Mouse (Mus musculus) thymus, adult 2 months (tissue): ENCODE measurements around the gene Cish. TPM values are rescaled to one million over a fixed set of nuclear protein-coding genes. Genes with fewer than 3 reads are reported as not detected.
A peak's percentile ranks its signal among the peaks of the same experiment; 100 is the strongest.
"Not testable (repeated sequence)": the region's sequence is repeated elsewhere in the genome, so short reads cannot be mapped to it uniquely, and the experiment has no call there.

Experiments
- DNase-seq: peaks from one replicate; pipeline ENCODE4 v3.0.0; 2021
- H3K27ac ChIP-seq: fragments of 200-500 bp; 2 replicates; pipeline ENCODE4 v1.5.1; 2012; ENCODE audit warnings: low read length, control low read depth; ENCODE audit not compliant: control insufficient read depth, insufficient read depth
- H3K27me3 ChIP-seq: fragments of 200-500 bp; 2 replicates; pipeline ENCODE4 v1.6.1; 2012; ENCODE audit warnings: mild to moderate bottlenecking, low read length, moderate library complexity, mixed read lengths; ENCODE audit not compliant: control insufficient read depth, insufficient read depth
- H3K36me3 ChIP-seq: fragments of 200-500 bp; 2 replicates; pipeline ENCODE4 v1.6.1; 2012; ENCODE audit warnings: mild to moderate bottlenecking, low read length, moderate library complexity; ENCODE audit not compliant: control insufficient read depth, insufficient read depth
- H3K4me1 ChIP-seq: fragments of 200-500 bp; replicated peaks from 2 replicates; pipeline ENCODE4 v1.6.1; 2012; ENCODE audit warnings: low read length; ENCODE audit not compliant: control insufficient read depth, insufficient read depth
- H3K4me3 ChIP-seq: fragments of 200-500 bp; 2 replicates; pipeline ENCODE4 v1.5.1; 2012; ENCODE audit warnings: mild to moderate bottlenecking, low read length, control low read depth, moderate library complexity; ENCODE audit not compliant: control insufficient read depth, insufficient read depth
- CTCF ChIP-seq: fragments of 200-500 bp; IDR thresholded peaks from 2 replicates; pipeline ENCODE4 v1.5.1; 2012; ENCODE audit warnings: mild to moderate bottlenecking, control low read depth, low read length, moderate library complexity, borderline replicate concordance; ENCODE audit not compliant: control insufficient read depth, poor library complexity, insufficient read depth; ENCODE audit errors: extremely low read depth
- POLR2A ChIP-seq: fragments of 200-500 bp; IDR thresholded peaks from 2 replicates; pipeline ENCODE4 v1.6.1; 2012; ENCODE audit warnings: mild to moderate bottlenecking, low read length, control low read depth, moderate library complexity; ENCODE audit not compliant: control insufficient read depth, poor library complexity, insufficient read depth; ENCODE audit errors: extremely low read depth
- WGBS: fragments of 180-500 bp; shearing (Covaris S2); methylation state at CpG from one replicate; pipeline ENCODE4 v1.1.7; 2018; 5-methylcytosine and 5-hydroxymethylcytosine counted together
- polyA plus RNA-seq: library from polyadenylated mRNA; depleted of rRNA; stranded (reverse); fragments of >200 nt; gene quantifications from 2 replicates; pipeline ENCODE4 v1.2.3, GENCODE M21; 2012

Cish gene
- polyA plus RNA-seq, 1 experiment = 39.6 TPM

DNA sequence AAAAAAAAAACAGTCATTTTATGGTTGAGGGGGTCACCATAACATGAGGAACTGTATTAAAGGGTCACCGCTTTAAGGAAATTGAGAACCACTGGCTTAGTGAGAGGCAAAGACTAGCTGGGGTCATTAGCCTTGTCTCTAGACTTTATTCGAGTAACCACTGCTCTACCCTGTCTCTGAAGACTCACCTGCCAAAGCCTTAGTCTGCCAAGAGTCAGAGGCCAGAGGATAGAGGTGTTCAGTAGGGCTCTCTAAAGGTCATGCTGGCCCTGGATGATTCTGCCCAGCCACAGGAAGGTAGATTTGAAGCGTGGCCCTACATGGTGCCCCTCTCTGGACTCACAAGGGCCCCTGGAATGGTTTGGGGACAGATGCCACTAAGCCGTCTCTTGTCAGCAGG, 9.2 kb downstream of the Cish start:
- H3K27ac ChIP-seq = no peak overlapping the region
- H3K4me3 ChIP-seq = no peak overlapping the region
- no peaks in the 10 kb centered on the region for H3K27me3 ChIP-seq
- H3K4me1 ChIP-seq = peaks cover 12% of the 10 kb centered on the region; the same call in 1 of the 2 replicates
- TF ChIP-seq CTCF = no peak
- TF ChIP-seq POLR2A = no peak
- 91% methylated on average over 4 of the region's 4 CpGs for WGBS
- no peaks in the 10 kb centered on the region for H3K36me3 ChIP-seq
- no peak for DNase-seq

DNA sequence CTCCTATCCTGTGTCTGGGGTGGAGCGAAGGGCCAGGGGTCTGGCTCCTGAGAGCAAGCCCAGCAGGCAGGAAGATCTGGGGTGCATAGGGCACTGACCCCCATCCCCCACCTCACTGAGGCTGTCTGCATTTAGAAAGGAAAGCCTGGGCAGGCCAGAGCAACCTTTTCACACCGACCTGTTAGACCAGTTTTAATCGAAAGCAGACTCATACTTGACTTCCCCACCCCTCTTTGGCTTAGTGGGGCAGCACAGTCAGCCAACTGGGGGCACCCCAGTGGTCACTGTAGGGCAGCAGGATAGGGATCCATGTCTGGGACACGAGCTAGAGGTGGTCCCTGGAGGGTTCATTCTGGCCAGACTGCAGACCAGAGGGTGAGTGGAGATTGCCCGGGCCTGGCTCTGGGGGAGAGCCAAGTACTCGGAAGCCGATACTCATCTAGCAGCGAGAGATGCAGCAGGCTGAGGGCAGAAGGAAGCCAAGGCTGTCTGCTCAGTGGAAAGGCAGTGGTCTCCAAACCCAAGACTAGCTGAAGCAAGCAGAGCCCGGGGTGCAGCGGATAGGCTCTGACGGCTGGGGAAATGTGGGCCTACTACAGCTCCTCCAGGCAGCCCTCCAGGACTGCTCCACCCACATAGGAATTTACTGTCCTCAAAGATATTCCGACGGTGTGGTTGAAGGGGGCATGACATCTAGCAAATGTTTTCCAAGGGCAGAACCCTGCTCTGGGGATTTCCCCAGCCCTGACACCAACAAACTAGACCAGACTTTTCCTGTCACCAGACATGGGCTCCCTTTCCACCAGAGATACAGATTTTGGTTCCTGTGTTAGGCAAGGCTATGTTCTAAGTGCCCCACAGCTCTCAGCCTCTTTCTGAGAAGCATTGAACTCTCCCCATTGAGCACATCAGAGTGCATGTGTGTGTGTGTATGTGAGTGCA, 10.0 kb downstream of the Cish start:
- Histone ChIP-seq H3K27me3 (no peaks in the 10 kb centered on the region), H3K27ac (no peak overlapping the region), H3K4me1 (peaks cover 12% of the 10 kb centered on the region; the same call in 1 of the 2 replicates), H3K4me3 (no peak overlapping the region), H3K36me3 (no peaks in the 10 kb centered on the region)
- WGBS = 54% methylated on average over 13 of the region's 13 CpGs
- no peak for DNase-seq
- TF ChIP-seq CTCF (no peak), POLR2A (no peak)

DNA sequence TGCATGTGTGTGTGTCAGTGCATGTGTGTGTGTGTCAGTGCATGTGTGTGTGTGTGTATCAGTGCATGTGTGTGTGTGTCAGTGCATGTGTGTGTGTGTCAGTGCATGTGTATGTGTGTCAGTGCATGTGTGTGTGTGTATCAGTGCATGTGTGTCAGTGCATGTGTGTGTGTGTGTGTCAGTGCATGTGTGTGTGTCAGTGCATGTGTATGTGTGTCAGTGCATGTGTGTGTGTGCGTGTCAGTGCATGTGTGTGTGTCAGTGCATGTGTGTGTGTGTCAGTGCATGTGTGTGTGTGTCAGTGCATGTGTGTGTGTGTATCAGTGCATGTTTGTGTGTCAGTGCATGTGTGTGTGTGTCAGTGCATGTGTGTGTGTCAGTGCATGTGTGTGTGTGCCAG, 10.8 kb downstream of the Cish start:
- not testable (repeated sequence) for H3K27me3 ChIP-seq, DNase-seq, H3K27ac ChIP-seq, H3K4me3 ChIP-seq, H3K36me3 ChIP-seq
- 97% methylated on average over 1 of the region's 1 CpGs for WGBS
- peaks cover 12% of the 10 kb centered on the region; the same call in 1 of the 2 replicates for H3K4me1 ChIP-seq

DNA sequence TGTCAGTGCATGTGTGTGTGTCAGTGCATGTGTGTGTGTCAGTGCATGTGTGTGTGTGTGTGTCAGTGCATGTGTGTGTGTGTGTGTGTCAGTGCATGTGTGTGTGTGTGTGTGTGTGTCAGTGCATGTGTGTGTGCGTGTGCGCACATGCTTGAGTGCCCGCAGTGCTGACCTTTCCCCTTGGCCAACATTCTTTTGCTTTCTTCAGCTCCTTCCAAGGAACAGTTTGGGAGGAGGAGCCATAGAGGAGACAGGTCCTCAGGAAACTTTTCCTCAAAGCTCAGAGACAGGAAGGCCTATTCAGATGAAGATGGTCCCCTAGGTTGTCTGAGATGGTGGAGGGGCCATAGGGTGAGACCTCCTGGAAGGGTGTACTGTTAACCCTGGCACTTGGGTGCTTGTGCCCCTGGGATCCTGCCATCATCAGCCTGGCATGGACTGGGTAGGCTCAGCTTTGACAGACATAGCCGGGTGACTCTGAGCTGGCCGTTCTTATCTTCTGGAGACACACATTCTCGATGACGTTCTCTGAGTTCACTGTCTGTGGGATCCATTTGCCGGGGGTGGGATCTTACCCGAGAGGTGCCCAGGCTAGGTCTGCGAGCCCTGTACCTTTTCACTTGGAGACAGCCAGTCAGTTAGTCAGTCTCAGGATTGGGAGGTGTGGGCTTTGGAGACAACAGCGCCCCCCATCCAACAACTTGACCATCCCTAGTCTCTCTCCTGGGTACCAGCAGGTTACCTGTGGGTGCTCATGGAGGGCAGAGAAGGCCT, 11.5 kb downstream of the Cish start:
- H3K4me3 ChIP-seq = no peak overlapping the region
- no peaks in the 10 kb centered on the region for H3K36me3 ChIP-seq
- WGBS = 65% methylated on average over 11 of the region's 11 CpGs
- H3K4me1 ChIP-seq = peaks cover 12% of the 10 kb centered on the region; the same call in 1 of the 2 replicates
- TF ChIP-seq CTCF (no peak), POLR2A (peak; percentile 22; the same call in 1 of the 2 replicates)
- no peak for DNase-seq
- H3K27ac ChIP-seq = no peak overlapping the region
- no peaks in the 10 kb centered on the region for H3K27me3 ChIP-seq

DNA sequence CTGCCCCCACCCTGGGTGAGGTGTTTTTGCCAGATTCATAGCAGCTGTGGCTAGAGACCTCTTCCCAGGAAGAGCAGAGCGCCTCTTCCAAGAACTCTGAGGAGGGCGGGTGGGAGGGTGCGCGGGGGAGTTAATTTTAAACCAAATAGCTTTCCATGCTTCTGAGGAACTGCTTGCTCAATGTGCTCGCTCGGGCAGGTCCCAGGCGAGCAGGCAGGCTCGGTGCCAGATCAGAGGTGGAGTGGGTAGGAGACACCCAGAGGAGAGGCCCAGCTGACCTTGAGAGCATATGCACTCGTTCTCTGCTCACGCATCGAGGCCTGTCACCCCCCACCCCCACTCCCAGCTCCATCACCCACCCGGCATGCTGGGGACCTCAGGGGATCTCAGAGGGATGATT, 12.1 kb downstream of the Cish start:
- Histone ChIP-seq H3K4me3 (no peak overlapping the region), H3K27ac (no peak overlapping the region; the same call in 1 of the 2 replicates), H3K4me1 (peaks cover 17% of the 10 kb centered on the region), H3K27me3 (no peaks in the 10 kb centered on the region), H3K36me3 (no peaks in the 10 kb centered on the region)
- no peak for DNase-seq
- 32% methylated on average over 12 of the region's 12 CpGs for WGBS
- TF ChIP-seq CTCF (no peak), POLR2A (no peak)

DNA sequence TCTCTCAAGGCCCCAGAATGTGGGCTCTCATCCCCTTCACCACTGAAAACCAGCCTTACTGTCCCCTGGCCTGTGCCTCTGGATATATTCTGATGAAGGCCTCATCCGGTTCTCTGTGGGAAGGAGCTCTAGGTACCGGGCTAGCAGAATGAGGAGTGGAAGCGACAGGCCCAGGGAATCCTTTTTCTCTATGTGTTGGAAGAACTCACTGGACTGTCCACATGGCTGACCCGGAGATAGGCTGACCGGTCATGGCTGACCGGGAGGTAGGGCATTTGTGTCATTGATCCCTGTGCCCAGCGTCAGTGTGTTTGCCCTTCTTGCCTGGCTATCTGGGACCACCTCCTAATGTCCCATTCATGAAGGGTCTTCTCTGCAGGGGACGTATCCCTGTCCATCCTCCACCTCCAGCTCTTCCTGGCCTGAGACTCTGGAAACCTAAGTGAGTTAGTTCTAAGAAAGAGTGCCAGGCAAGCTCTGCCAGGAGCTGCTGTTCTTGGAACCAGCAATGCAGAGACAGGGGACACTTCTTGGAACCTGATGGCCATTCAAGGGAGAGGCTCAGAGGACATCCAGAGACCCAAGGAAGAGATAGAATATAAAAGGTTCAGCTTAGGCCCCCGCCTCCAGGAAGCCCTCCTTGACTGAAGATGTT, 12.6 kb downstream of the Cish start:
- Histone ChIP-seq H3K4me1 (peaks cover 21% of the 10 kb centered on the region), H3K27ac (peak overlapping the region; percentile 52; the same call in 1 of the 2 replicates), H3K36me3 (no peaks in the 10 kb centered on the region), H3K27me3 (no peaks in the 10 kb centered on the region), H3K4me3 (no peak overlapping the region)
- WGBS = 89% methylated on average over 9 of the region's 9 CpGs
- TF ChIP-seq CTCF = no peak
- TF ChIP-seq POLR2A = no peak
- DNase-seq = no peak
